Mouse (Mus musculus): ENCODE measurements around the gene Cdk19. TPM values are rescaled to one million over a fixed set of nuclear protein-coding genes. Genes with fewer than 3 reads are reported as not detected.
"Not testable (repeated sequence)": the region's sequence is repeated elsewhere in the genome, so short reads cannot be mapped to it uniquely, and the experiment has no call there.

Gene Cdk19
- total RNA-seq, 2 experiments from 2014 or later: 4.8 to 6.8 TPM

- DNase-seq: no peak
Measured at GRCm38 (mm10) chr10:40386126-40386525, 46.8 kb downstream of the Cdk19 start.

GRCm38 (mm10) chr10:40393447-40394143 lies 54.2 kb downstream of the Cdk19 start:
- no peak for DNase-seq

GRCm38 (mm10) chr10:40398842-40399241 lies 59.5 kb downstream of the Cdk19 start:
- DNase-seq: no peak

GRCm38 (mm10) chr10:40399328-40399727 lies 60.0 kb downstream of the Cdk19 start:
- no peak for DNase-seq

- no peak for DNase-seq
Measured at GRCm38 (mm10) chr10:40400293-40400692, 60.9 kb downstream of the Cdk19 start.

- no peak for DNase-seq
Measured at GRCm38 (mm10) chr10:40406655-40407054, 67.3 kb downstream of the Cdk19 start.

- no peak for DNase-seq
Measured at GRCm38 (mm10) chr10:40409336-40409735, 70.0 kb downstream of the Cdk19 start.

GRCm38 (mm10) chr10:40411370-40411769 lies 72.0 kb downstream of the Cdk19 start:
- DNase-seq: no peak

GRCm38 (mm10) chr10:40416944-40417343 lies 77.6 kb downstream of the Cdk19 start:
- no peak for DNase-seq

- DNase-seq: no peak
Measured at GRCm38 (mm10) chr10:40419841-40420240, 80.5 kb downstream of the Cdk19 start.

- no peak for DNase-seq
Measured at GRCm38 (mm10) chr10:40420703-40421102, 81.3 kb downstream of the Cdk19 start.

GRCm38 (mm10) chr10:40421724-40422123 lies 82.4 kb downstream of the Cdk19 start:
- DNase-seq: no peak

- no peak for DNase-seq
Measured at GRCm38 (mm10) chr10:40422696-40423095, 83.3 kb downstream of the Cdk19 start.

GRCm38 (mm10) chr10:40424428-40424827 lies 85.1 kb downstream of the Cdk19 start:
- not testable (repeated sequence) for DNase-seq

- DNase-seq: no peak
Measured at GRCm38 (mm10) chr10:40425243-40426095, 86.1 kb downstream of the Cdk19 start.

GRCm38 (mm10) chr10:40426096-40426450 lies 86.7 kb downstream of the Cdk19 start:
- no peak for DNase-seq

GRCm38 (mm10) chr10:40428633-40429032 lies 89.3 kb downstream of the Cdk19 start:
- no peak for DNase-seq

- DNase-seq: no peak
Measured at GRCm38 (mm10) chr10:40429081-40429480, 89.7 kb downstream of the Cdk19 start.

- no peak for DNase-seq
Measured at GRCm38 (mm10) chr10:40430209-40430608, 90.8 kb downstream of the Cdk19 start.

GRCm38 (mm10) chr10:40431957-40432356 lies 92.6 kb downstream of the Cdk19 start:
- no peak for DNase-seq

- no peak for DNase-seq
Measured at GRCm38 (mm10) chr10:40432375-40432774, 93.0 kb downstream of the Cdk19 start.

- no peak for DNase-seq
Measured at GRCm38 (mm10) chr10:40435402-40435801, 96.0 kb downstream of the Cdk19 start.

GRCm38 (mm10) chr10:40437117-40437516 lies 97.8 kb downstream of the Cdk19 start:
- DNase-seq: no peak

GRCm38 (mm10) chr10:40440740-40441139 lies 101.4 kb downstream of the Cdk19 start:
- DNase-seq: no peak
